Mouse (Mus musculus): ENCODE measurements around the gene Sipa1l1. TPM values are rescaled to one million over a fixed set of nuclear protein-coding genes. Genes with fewer than 3 reads are reported as not detected.
"Not testable (repeated sequence)": the region's sequence is repeated elsewhere in the genome, so short reads cannot be mapped to it uniquely, and the experiment has no call there.

Gene Sipa1l1
- polyA plus RNA-seq, 1 experiment from 2014 or later: 11.3 TPM

GRCm38 (mm10) chr12:82476580-82476979 lies 307.5 kb downstream of the Sipa1l1 start:
- H3K36me3 ChIP-seq (ENCODE audit: inconsistent target): no peaks in the 10 kb centered on the region
- no peak overlapping the region for H3K27ac ChIP-seq
- 60% methylated on average over 2 of the region's 2 CpGs for WGBS (ENCODE audit: missing documents)
- no peak overlapping the region for H3K4me3 ChIP-seq (ENCODE audit: inconsistent target)
- H3K79me2 ChIP-seq (ENCODE audit: inconsistent target): no peaks in the 10 kb centered on the region

GRCm38 (mm10) chr12:82477826-82478225 lies 308.7 kb downstream of the Sipa1l1 start:
- Histone ChIP-seq H3K27ac (no peak overlapping the region), H3K79me2 (ENCODE audit: inconsistent target) (no peaks in the 10 kb centered on the region), H3K4me3 (ENCODE audit: inconsistent target) (no peak overlapping the region), H3K36me3 (ENCODE audit: inconsistent target) (no peaks in the 10 kb centered on the region)
- WGBS (ENCODE audit: missing documents): 74% methylated on average over 5 of the region's 5 CpGs

GRCm38 (mm10) chr12:82478256-82478655 lies 309.1 kb downstream of the Sipa1l1 start:
- Histone ChIP-seq H3K79me2 (ENCODE audit: inconsistent target) (no peaks in the 10 kb centered on the region), H3K4me3 (ENCODE audit: inconsistent target) (no peak overlapping the region), H3K27ac (no peak overlapping the region), H3K36me3 (ENCODE audit: inconsistent target) (no peaks in the 10 kb centered on the region)
- 44% methylated on average over 8 of the region's 8 CpGs for WGBS (ENCODE audit: missing documents)

GRCm38 (mm10) chr12:82479393-82479792 lies 310.3 kb downstream of the Sipa1l1 start:
- H3K79me2 ChIP-seq (ENCODE audit: inconsistent target): no peaks in the 10 kb centered on the region
- H3K4me3 ChIP-seq (ENCODE audit: inconsistent target): no peak overlapping the region
- WGBS (ENCODE audit: missing documents): 73% methylated on average over 3 of the region's 3 CpGs
- no peak overlapping the region for H3K27ac ChIP-seq
- H3K36me3 ChIP-seq (ENCODE audit: inconsistent target): no peaks in the 10 kb centered on the region

- H3K27ac ChIP-seq; H3K36me3 ChIP-seq (ENCODE audit: inconsistent target); H3K4me3 ChIP-seq (ENCODE audit: inconsistent target); H3K79me2 ChIP-seq (ENCODE audit: inconsistent target): not testable (repeated sequence)
- WGBS (ENCODE audit: missing documents): 29% methylated on average over 2 of the region's 5 CpGs
Measured at GRCm38 (mm10) chr12:82480425-82480824, 311.3 kb downstream of the Sipa1l1 start.

- no peak overlapping the region for H3K4me3 ChIP-seq (ENCODE audit: inconsistent target)
- no peaks in the 10 kb centered on the region for H3K79me2 ChIP-seq (ENCODE audit: inconsistent target)
- H3K36me3 ChIP-seq (ENCODE audit: inconsistent target): no peaks in the 10 kb centered on the region
- H3K27ac ChIP-seq: no peak overlapping the region
- WGBS (ENCODE audit: missing documents): 81% methylated on average over 2 of the region's 2 CpGs
Measured at GRCm38 (mm10) chr12:82485466-82485865, 316.3 kb downstream of the Sipa1l1 start.

- no peak overlapping the region for H3K4me3 ChIP-seq (ENCODE audit: inconsistent target)
- no peaks in the 10 kb centered on the region for H3K79me2 ChIP-seq (ENCODE audit: inconsistent target)
- no peaks in the 10 kb centered on the region for H3K36me3 ChIP-seq (ENCODE audit: inconsistent target)
- WGBS (ENCODE audit: missing documents): 76% methylated on average over 6 of the region's 6 CpGs
- H3K27ac ChIP-seq: no peak overlapping the region
Measured at GRCm38 (mm10) chr12:82486829-82487560, 317.9 kb downstream of the Sipa1l1 start.

- Histone ChIP-seq H3K36me3 (ENCODE audit: inconsistent target) (no peaks in the 10 kb centered on the region), H3K4me3 (ENCODE audit: inconsistent target) (no peak overlapping the region), H3K27ac (no peak overlapping the region), H3K79me2 (ENCODE audit: inconsistent target) (no peaks in the 10 kb centered on the region)
- 42% methylated on average over 4 of the region's 4 CpGs for WGBS (ENCODE audit: missing documents)
Measured at GRCm38 (mm10) chr12:82489093-82489492, 320.0 kb downstream of the Sipa1l1 start.

- WGBS (ENCODE audit: missing documents): 42% methylated on average over 7 of the region's 7 CpGs
- no peaks in the 10 kb centered on the region for H3K79me2 ChIP-seq (ENCODE audit: inconsistent target)
- no peak overlapping the region for H3K27ac ChIP-seq
- no peak overlapping the region for H3K4me3 ChIP-seq (ENCODE audit: inconsistent target)
- H3K36me3 ChIP-seq (ENCODE audit: inconsistent target): no peaks in the 10 kb centered on the region
Measured at GRCm38 (mm10) chr12:82489621-82490020, 320.5 kb downstream of the Sipa1l1 start.

GRCm38 (mm10) chr12:82492456-82492855 lies 323.3 kb downstream of the Sipa1l1 start:
- H3K27ac ChIP-seq: no peak overlapping the region
- no peaks in the 10 kb centered on the region for H3K36me3 ChIP-seq (ENCODE audit: inconsistent target)
- no peaks in the 10 kb centered on the region for H3K79me2 ChIP-seq (ENCODE audit: inconsistent target)
- no peak overlapping the region for H3K4me3 ChIP-seq (ENCODE audit: inconsistent target)
- WGBS (ENCODE audit: missing documents): 89% methylated on average over 9 of the region's 9 CpGs

- not testable (repeated sequence) for H3K4me3 ChIP-seq (ENCODE audit: inconsistent target); H3K27ac ChIP-seq; H3K36me3 ChIP-seq (ENCODE audit: inconsistent target); H3K79me2 ChIP-seq (ENCODE audit: inconsistent target)
- WGBS (ENCODE audit: missing documents): no CpG with 5 or more reads among the region's 1 CpGs
Measured at GRCm38 (mm10) chr12:82493260-82493659, 324.1 kb downstream of the Sipa1l1 start.

- Histone ChIP-seq H3K4me3 (ENCODE audit: inconsistent target) (no peak overlapping the region), H3K36me3 (ENCODE audit: inconsistent target) (no peaks in the 10 kb centered on the region), H3K27ac (no peak overlapping the region), H3K79me2 (ENCODE audit: inconsistent target) (no peaks in the 10 kb centered on the region)
- WGBS (ENCODE audit: missing documents): 94% methylated on average over 4 of the region's 4 CpGs
Measured at GRCm38 (mm10) chr12:82495936-82496335, 326.8 kb downstream of the Sipa1l1 start.

GRCm38 (mm10) chr12:82497866-82498631 lies 328.9 kb downstream of the Sipa1l1 start:
- H3K27ac ChIP-seq: no peak overlapping the region
- 64% methylated on average over 11 of the region's 11 CpGs for WGBS (ENCODE audit: missing documents)
- no peak overlapping the region for H3K4me3 ChIP-seq (ENCODE audit: inconsistent target)
- no peaks in the 10 kb centered on the region for H3K79me2 ChIP-seq (ENCODE audit: inconsistent target)
- H3K36me3 ChIP-seq (ENCODE audit: inconsistent target): no peaks in the 10 kb centered on the region

GRCm38 (mm10) chr12:82498701-82499100 lies 329.6 kb downstream of the Sipa1l1 start:
- Histone ChIP-seq H3K4me3 (ENCODE audit: inconsistent target) (no peak overlapping the region), H3K36me3 (ENCODE audit: inconsistent target) (no peaks in the 10 kb centered on the region), H3K79me2 (ENCODE audit: inconsistent target) (no peaks in the 10 kb centered on the region), H3K27ac (no peak overlapping the region)
- 79% methylated on average over 4 of the region's 4 CpGs for WGBS (ENCODE audit: missing documents)

- Histone ChIP-seq H3K27ac (no peak overlapping the region), H3K79me2 (ENCODE audit: inconsistent target) (no peaks in the 10 kb centered on the region), H3K36me3 (ENCODE audit: inconsistent target) (no peaks in the 10 kb centered on the region), H3K4me3 (ENCODE audit: inconsistent target) (no peak overlapping the region)
- WGBS (ENCODE audit: missing documents): 95% methylated on average over 5 of the region's 5 CpGs
Measured at GRCm38 (mm10) chr12:82499731-82500130, 330.6 kb downstream of the Sipa1l1 start.
